Mouse (Mus musculus) spleen, adult 2 months (tissue): ENCODE measurements around the gene Pcbp2. TPM values are rescaled to one million over a fixed set of nuclear protein-coding genes. Genes with fewer than 3 reads are reported as not detected.

Source experiments
- DNase-seq, 2 experiments: peaks; one replicate each; pipeline versions ENCODE4 v3.0.0 to v3.0.0-alpha.2; 2012 to 2021; ENCODE audit warnings: low spot score in 2 of 2, low read depth in 1 of 2
- H3K27ac ChIP-seq: fragments of 200-500 bp; 2 replicates; pipeline ENCODE4 v1.5.1; 2012; ENCODE audit warnings: low read length, inconsistent platforms; ENCODE audit not compliant: insufficient read depth
- H3K27me3 ChIP-seq: fragments of 200-500 bp; 2 replicates; pipeline ENCODE4 v1.6.1; 2012; ENCODE audit warnings: mild to moderate bottlenecking, moderate library complexity, low read length, inconsistent platforms; ENCODE audit not compliant: control insufficient read depth, insufficient read depth
- H3K36me3 ChIP-seq: fragments of 200-500 bp; 2 replicates; pipeline ENCODE4 v1.6.1; 2012; ENCODE audit warnings: mild to moderate bottlenecking, low read length, inconsistent platforms; ENCODE audit not compliant: control insufficient read depth, insufficient read depth
- H3K4me1 ChIP-seq: fragments of 200-500 bp; 2 replicates; pipeline ENCODE4 v1.6.1; 2011; ENCODE audit warnings: inconsistent platforms; ENCODE audit not compliant: control insufficient read depth, insufficient read depth, insufficient read length
- H3K4me3 ChIP-seq: fragments of 200-500 bp; 2 replicates; pipeline ENCODE4 v1.5.1; 2011; ENCODE audit warnings: mild to moderate bottlenecking, inconsistent platforms; ENCODE audit not compliant: insufficient read depth, insufficient read length; ENCODE audit errors: extremely low read depth
- CTCF ChIP-seq: fragments of 200-500 bp; IDR thresholded peaks from 2 replicates; pipeline ENCODE4 v1.5.1; 2011; ENCODE audit warnings: mild to moderate bottlenecking, inconsistent platforms; ENCODE audit not compliant: insufficient read depth, insufficient read length, insufficient replicate concordance; ENCODE audit errors: extremely low read depth
- POLR2A ChIP-seq: fragments of 200-500 bp; IDR thresholded peaks from 2 replicates; pipeline ENCODE4 v1.6.1; 2011; ENCODE audit warnings: low read depth, low read length, inconsistent platforms
- WGBS: fragments of 180-500 bp; shearing (Covaris S2); methylation state at CpG from one replicate; pipeline ENCODE4 v1.1.7; 2018; 5-methylcytosine and 5-hydroxymethylcytosine counted together
- polyA plus RNA-seq: library from polyadenylated mRNA; depleted of rRNA; stranded (reverse); fragments of >200 nt; gene quantifications from 2 replicates; pipeline ENCODE4 v1.2.3, GENCODE M21; 2012

Pcbp2 gene
- polyA plus RNA-seq, 1 experiment = 378 TPM

DNA sequence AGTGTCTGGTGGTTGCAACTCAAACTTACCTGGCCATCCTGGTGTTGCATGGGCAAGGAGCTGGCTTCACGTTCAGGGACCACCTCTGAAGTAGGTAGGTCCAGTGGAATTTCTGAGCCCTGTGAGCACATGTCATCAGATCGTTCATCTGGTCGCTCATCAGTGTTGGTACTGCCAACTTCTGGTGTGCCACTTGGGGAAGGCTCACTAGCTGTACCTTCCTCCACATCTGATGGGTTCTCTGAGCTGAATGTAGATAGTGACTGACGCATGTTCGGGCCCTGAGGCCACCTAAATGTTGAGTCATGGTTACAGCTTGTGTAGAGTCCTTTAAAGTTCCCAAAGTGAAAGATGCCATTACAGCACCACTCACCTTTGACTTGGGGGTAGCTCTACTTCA, 30.1 kb downstream of the Pcbp2 start:
- Histone ChIP-seq H3K27ac (no peak overlapping the region), H3K4me1 (no peaks in the 10 kb centered on the region), H3K27me3 (no peaks in the 10 kb centered on the region), H3K36me3 (peaks cover 56% of the 10 kb centered on the region), H3K4me3 (no peak overlapping the region)
- DNase-seq = no peak
- TF ChIP-seq CTCF (no peak), POLR2A (no peak)
- 95% methylated on average over 5 of the region's 5 CpGs for WGBS

GRCm38 (mm10) chr15:102501084-102501814, 30.9 kb downstream of the Pcbp2 start:
- no peak for TF ChIP-seq POLR2A
- no peak for TF ChIP-seq CTCF
- no peak for DNase-seq
- Histone ChIP-seq H3K27ac (no peak overlapping the region), H3K27me3 (no peaks in the 10 kb centered on the region), H3K4me3 (no peak overlapping the region), H3K36me3 (peaks cover 53% of the 10 kb centered on the region), H3K4me1 (no peaks in the 10 kb centered on the region)
- WGBS = 96% methylated on average over 19 of the region's 19 CpGs

DNA sequence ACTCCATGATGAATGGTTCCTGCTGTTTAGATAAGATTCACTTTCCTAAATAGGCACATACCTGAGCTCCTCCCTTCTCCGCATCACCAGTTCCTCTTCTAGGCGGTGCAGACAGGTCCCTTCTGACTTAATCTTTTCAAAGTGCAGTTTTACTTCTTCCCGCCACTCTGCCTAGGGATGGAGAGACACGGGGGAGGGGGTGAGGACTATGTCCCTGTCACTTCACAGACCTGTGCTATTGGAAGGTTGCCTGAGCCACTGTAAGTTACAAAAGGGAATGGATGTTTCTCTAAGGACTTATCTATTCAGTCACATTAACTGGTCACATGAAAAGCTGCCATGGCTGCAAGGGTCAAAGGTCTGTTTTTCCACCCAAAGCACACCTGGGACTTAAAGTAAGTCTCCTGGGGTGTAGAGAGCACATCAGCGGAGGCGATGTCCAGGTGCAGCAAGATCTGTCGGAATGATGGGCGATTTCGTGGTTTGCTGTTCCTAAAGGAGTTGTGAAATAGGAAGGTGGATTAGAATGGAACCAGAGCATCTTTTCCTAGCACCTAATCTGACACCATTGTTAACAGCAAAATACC, 32.0 kb downstream of the Pcbp2 start:
- TF ChIP-seq POLR2A = no peak
- no peak for TF ChIP-seq CTCF
- no peaks in the 10 kb centered on the region for H3K4me1 ChIP-seq
- H3K27me3 ChIP-seq = no peaks in the 10 kb centered on the region
- 91% methylated on average over 9 of the region's 9 CpGs for WGBS
- no peak overlapping the region for H3K4me3 ChIP-seq
- H3K27ac ChIP-seq = no peak overlapping the region
- DNase-seq = no peak
- H3K36me3 ChIP-seq = peaks cover 45% of the 10 kb centered on the region

- WGBS = 97% methylated on average over 1 of the region's 1 CpGs
- Histone ChIP-seq H3K27me3 (no peaks in the 10 kb centered on the region), H3K4me1 (no peaks in the 10 kb centered on the region), H3K36me3 (peaks cover 40% of the 10 kb centered on the region), H3K4me3 (no peak within 1 kb of the TSS), H3K27ac (no peak within 1 kb of the TSS)
- no peak for TF ChIP-seq POLR2A
- no peak for TF ChIP-seq CTCF
- DNase-seq = no peak
Measured at GRCm38 (mm10) chr15:102503447-102503846, 33.1 kb downstream of the Pcbp2 start, which contains the start of gene Gm10337. Gm10337 (plus strand) TSS chr15:102503722.

GRCm38 (mm10) chr15:102503924-102504782, 33.8 kb downstream of the Pcbp2 start:
- H3K36me3 ChIP-seq = peaks cover 37% of the 10 kb centered on the region

DNA sequence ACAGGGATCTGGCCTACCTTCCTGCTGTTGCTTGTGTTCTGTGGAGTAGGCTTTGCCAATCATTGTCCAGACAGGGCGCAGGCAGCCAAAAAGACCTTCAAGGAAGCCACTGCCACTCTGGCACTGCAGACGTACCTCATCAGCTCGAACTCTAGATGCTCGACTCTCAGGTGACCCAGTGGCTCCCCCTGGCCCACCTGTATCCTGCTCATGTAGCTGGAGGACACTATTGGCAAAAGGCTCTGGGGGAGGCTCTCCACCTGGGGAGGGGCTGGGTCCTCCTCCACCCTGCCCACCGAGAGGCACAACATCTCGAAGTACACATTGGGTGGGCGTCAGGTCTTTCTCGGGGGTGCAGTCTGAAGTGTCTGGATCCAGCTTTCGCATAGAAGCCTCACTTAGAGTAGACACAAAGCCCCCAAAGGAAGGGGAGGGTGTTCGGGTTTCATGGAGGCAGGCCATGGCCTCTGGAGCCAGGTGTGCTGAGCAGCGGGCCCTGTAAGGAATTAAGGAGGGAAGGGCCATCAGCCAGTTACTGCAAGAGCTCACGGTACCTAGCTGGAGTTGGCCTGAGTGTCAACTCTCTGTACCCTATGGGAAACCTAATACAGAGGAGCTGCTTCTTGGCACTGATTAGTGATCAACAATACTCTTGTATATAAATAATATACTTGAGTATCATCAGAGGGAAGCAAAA, 34.9 kb downstream of the Pcbp2 start:
- no peaks in the 10 kb centered on the region for H3K27me3 ChIP-seq
- TF ChIP-seq POLR2A (no peak), CTCF (no peak)
- DNase-seq = no peak
- 86% methylated on average over 12 of the region's 12 CpGs for WGBS
- peaks cover 28% of the 10 kb centered on the region for H3K36me3 ChIP-seq
- H3K4me3 ChIP-seq = no peak overlapping the region
- no peak overlapping the region for H3K27ac ChIP-seq
- no peaks in the 10 kb centered on the region; the same call in none of the 2 replicates for H3K4me1 ChIP-seq

More at GRCm38 (mm10) chr15:102503924-102504782, 33.8 kb downstream of the Pcbp2 start:
- H3K4me1 ChIP-seq = no peaks in the 10 kb centered on the region
- no peak for DNase-seq
- H3K27me3 ChIP-seq = no peaks in the 10 kb centered on the region
- no peak overlapping the region for H3K27ac ChIP-seq
- H3K4me3 ChIP-seq = no peak overlapping the region
- 95% methylated on average over 9 of the region's 9 CpGs for WGBS
- TF ChIP-seq CTCF (no peak), POLR2A (no peak)
